Mouse (Mus musculus) bone marrow macrophage, adult 2 months (primary cell): ENCODE measurements around the gene Shank2. TPM values are rescaled to one million over a fixed set of nuclear protein-coding genes. Genes with fewer than 3 reads are reported as not detected.

Source experiments
- H3K27ac ChIP-seq: 2 replicates; pipeline ENCODE4 v1.5.1; 2012; ENCODE audit warnings: low read depth, low read length; ENCODE audit not compliant: insufficient read depth
- H3K4me1 ChIP-seq: 2 replicates; pipeline ENCODE4 v1.6.1; 2012; ENCODE audit warnings: low read length; ENCODE audit not compliant: control insufficient read depth, insufficient read depth
- H3K4me3 ChIP-seq: 2 replicates; pipeline ENCODE4 v1.5.1; 2012; ENCODE audit warnings: mild to moderate bottlenecking, low read length, moderate library complexity; ENCODE audit not compliant: insufficient read depth
- CTCF ChIP-seq: IDR thresholded peaks from 2 replicates; pipeline ENCODE4 v1.5.1; 2012; ENCODE audit warnings: low read depth, mild to moderate bottlenecking, low read length, moderate library complexity
- POLR2A ChIP-seq: IDR thresholded peaks from 2 replicates; pipeline ENCODE4 v1.6.1; 2012; ENCODE audit warnings: mild to moderate bottlenecking, low read depth, low read length, borderline replicate concordance
- polyA plus RNA-seq: library from polyadenylated mRNA; stranded (reverse); fragments of >200 nt; gene quantifications from 2 replicates; pipeline ENCODE4 v1.2.4, GENCODE M21; 2012; ENCODE audit not compliant: missing spikeins, insufficient read depth, insufficient read length

The Shank2 gene
- polyA plus RNA-seq, 1 experiment = not detected

GRCm38 (mm10) chr7:144097314-144097713 is 95.6 kb downstream of the Shank2 start:
- no peak for TF ChIP-seq POLR2A
- TF ChIP-seq CTCF = no peak
- no peak overlapping the region for H3K27ac ChIP-seq
- H3K4me1 ChIP-seq = no peaks in the 10 kb centered on the region
- no peak overlapping the region for H3K4me3 ChIP-seq

- no peak overlapping the region for H3K4me3 ChIP-seq
- TF ChIP-seq POLR2A (no peak), CTCF (no peak)
- no peaks in the 10 kb centered on the region for H3K4me1 ChIP-seq
- no peak overlapping the region for H3K27ac ChIP-seq
Measured at GRCm38 (mm10) chr7:144102222-144102980, 100.7 kb downstream of the Shank2 start.

DNA sequence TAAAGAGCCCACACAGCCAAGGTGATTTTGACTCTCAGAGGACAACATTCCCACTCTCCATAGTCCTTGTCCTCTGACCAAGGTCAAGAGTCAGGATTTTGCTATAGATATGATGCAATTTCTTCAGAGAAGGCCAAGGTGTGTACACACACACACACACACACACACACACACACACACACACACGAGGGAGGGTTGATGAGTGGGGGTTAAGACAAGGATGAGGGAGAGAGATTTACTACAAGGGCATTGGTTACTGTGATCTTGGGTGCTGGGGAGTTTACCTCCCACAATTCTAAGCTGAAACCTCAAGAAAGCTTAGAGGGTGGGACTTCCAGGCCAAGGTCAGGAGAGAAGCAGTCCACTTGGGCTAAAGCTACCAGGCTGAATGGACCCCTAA is 104.2 kb downstream of the Shank2 start:
- H3K4me3 ChIP-seq = no peak overlapping the region
- no peak overlapping the region for H3K27ac ChIP-seq
- no peaks in the 10 kb centered on the region for H3K4me1 ChIP-seq
- TF ChIP-seq POLR2A (no peak), CTCF (no peak)

GRCm38 (mm10) chr7:144106352-144107011 is 104.8 kb downstream of the Shank2 start:
- Histone ChIP-seq H3K4me3 (no peak overlapping the region), H3K4me1 (no peaks in the 10 kb centered on the region)
- TF ChIP-seq POLR2A = no peak
- no peak for TF ChIP-seq CTCF

DNA sequence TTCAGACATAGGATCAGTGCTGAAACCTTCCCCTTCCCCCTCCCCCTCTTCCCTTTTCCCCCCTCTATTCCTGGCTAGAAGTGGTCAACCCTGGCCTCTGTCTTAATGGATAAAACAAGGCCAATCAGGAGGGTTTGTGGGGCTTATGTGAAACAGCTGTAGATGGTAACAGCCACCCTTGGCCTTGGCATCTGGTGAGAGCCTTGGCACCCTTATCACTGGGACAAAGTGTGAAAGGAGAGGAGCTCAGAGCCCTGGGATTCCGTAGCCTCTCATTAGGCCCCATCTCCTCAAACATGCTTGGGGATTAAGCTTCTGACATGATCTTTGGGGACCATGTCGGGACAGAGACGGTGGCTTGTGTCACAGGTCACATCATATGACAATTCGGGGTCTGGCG is 106.4 kb downstream of the Shank2 start:
- no peak for TF ChIP-seq CTCF
- TF ChIP-seq POLR2A = no peak
- Histone ChIP-seq H3K27ac (no peak overlapping the region), H3K4me3 (no peak overlapping the region), H3K4me1 (no peaks in the 10 kb centered on the region)

More at GRCm38 (mm10) chr7:144106352-144107011, 104.8 kb downstream of the Shank2 start:
- H3K27ac ChIP-seq = no peak overlapping the region

GRCm38 (mm10) chr7:144111026-144111604 is 109.4 kb downstream of the Shank2 start:
- TF ChIP-seq CTCF = no peak
- no peak for TF ChIP-seq POLR2A
- Histone ChIP-seq H3K4me1 (no peaks in the 10 kb centered on the region), H3K27ac (no peak overlapping the region), H3K4me3 (no peak overlapping the region)

DNA sequence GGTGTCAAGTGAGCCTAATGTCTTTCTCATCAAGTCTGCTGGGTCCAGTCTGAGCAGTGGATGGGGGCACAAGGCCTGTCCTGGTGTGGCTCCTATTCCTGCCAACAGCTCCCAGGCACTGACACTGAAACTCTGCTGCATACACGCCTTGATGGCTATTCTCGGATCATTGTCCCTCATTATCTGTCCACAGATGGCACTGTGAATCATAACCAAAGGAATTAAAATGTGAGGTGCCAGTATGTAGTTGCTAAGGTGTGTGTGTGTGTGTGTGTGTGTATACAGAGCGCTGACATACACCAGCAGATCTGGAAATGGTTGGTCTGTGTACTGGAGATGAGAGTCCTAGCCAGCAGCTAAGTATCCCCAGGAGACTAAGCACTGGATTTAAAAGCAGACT is 110.3 kb downstream of the Shank2 start:
- Histone ChIP-seq H3K4me1 (no peaks in the 10 kb centered on the region), H3K27ac (no peak overlapping the region), H3K4me3 (no peak overlapping the region)
- TF ChIP-seq CTCF (no peak), POLR2A (no peak)

DNA sequence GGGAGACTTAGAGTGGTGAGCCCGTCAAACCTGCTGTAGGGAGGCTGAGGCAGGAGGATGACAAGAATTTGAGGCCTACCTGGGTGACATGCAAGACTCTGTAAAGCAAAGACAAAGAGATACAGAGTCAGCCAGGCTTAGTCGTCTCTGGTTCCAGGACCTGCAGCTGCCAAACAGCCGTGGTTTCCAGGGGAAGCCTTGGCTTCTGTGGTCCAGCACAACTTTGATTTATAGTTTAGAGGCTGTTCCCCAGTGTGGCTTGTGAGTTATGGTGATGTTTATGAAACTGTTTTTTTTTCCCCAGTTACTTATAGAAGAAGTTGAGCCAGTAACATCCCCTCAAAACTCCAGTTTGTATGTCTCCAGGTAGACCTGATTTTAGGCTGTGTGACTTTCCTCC is 112.5 kb downstream of the Shank2 start:
- no peaks in the 10 kb centered on the region for H3K4me1 ChIP-seq
- TF ChIP-seq CTCF = no peak
- no peak for TF ChIP-seq POLR2A
- no peak overlapping the region for H3K27ac ChIP-seq
- no peak overlapping the region for H3K4me3 ChIP-seq

DNA sequence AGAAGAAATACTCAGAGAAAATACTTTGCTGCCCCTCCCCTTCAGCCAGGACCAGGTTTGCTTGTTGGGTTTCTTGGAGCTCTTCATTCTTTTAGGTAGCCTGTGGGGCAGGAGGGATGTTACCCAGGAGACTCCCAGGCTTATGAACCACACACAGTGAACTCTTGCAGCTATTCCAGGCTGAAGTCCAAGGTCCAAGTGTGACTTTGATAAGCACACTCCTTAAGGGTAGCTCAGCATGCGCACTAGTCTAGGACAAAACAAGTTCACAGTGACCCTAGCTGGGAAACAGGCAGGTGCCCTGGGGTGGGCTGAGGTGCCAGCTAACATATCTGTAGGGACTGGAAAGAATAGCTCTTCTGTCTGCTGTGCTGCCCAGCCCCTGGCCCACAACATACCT is 117.8 kb downstream of the Shank2 start:
- Histone ChIP-seq H3K4me1 (no peaks in the 10 kb centered on the region), H3K4me3 (no peak overlapping the region), H3K27ac (no peak overlapping the region)
- TF ChIP-seq POLR2A = no peak
- TF ChIP-seq CTCF = no peak
